In the genomic region with DNA sequence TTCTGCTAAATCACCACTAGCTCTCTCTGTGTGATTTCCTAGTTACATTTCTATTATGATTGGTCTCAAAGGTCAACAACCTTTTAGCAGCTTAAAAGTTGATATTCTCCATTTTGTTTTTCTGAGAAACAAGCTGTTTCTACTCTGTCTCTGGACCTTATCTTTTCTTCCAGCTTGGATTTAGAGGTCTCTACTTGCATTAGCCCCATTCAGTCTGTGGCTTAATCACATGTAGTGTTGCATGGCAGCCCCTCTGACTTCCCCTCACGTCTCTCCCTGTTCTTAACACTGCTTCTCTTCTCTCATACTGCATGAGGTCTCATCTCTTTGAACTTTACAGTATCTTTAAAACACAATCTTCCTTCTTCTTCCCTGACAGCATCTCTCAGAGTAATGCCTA, we compare ENCODE assay signal across 28 mouse cellular contexts. TPM values are rescaled to one million over a fixed set of nuclear protein-coding genes. Genes with fewer than 3 reads are reported as not detected.
DNase-seq lines count a peak whose midpoint lies in the region; ATAC-seq lines count a peak whose summit lies in the region.
"Had no signal": no experiment of that assay in that cellular context is flagged by ENCODE, and none has a peak within 500 bp of the region (broad histone marks: within the 10 kb centered on the region; RNA-seq: fewer than 3 reads in every experiment).

No protein-coding gene starts in this region.

- no peaks in the 10 kb centered on the region for H3K9me3 ChIP-seq in liver, embryonic 11.5 days (ENCODE audit: control insufficient read depth, low read length)
- no peaks in the 10 kb centered on the region for H3K9me3 ChIP-seq in liver, embryonic 12.5 days (replicated peaks)
- H3K9me3 ChIP-seq: embryonic facial prominence, embryonic 12.5 days; embryonic facial prominence, embryonic 15.5 days; heart, embryonic 10.5 days; heart, embryonic 13.5 days; hindbrain, embryonic 15.5 days had no signal

- no peak overlapping the region for H3K4me3 ChIP-seq in liver, embryonic 11.5 days (ENCODE audit: low read depth, low read length)
- no peak overlapping the region for H3K4me3 ChIP-seq in liver, embryonic 12.5 days
- H3K4me3 ChIP-seq: embryonic facial prominence, embryonic 12.5 days; embryonic facial prominence, embryonic 15.5 days; heart, adult 2 months; heart, embryonic 10.5 days; heart, embryonic 13.5 days; hindbrain, embryonic 15.5 days had no signal

- no peak overlapping the region for H3K4me2 ChIP-seq in liver, embryonic 11.5 days
- no peak overlapping the region for H3K4me2 ChIP-seq in liver, embryonic 12.5 days
- H3K4me2 ChIP-seq: embryonic facial prominence, embryonic 12.5 days; embryonic facial prominence, embryonic 15.5 days; heart, embryonic 13.5 days; hindbrain, embryonic 15.5 days had no signal

- H3K27ac ChIP-seq in liver, embryonic 11.5 days (ENCODE audit: low read depth, low read length) = no peak overlapping the region
- H3K27ac ChIP-seq in liver, embryonic 12.5 days = no peak overlapping the region
- H3K27ac ChIP-seq: embryonic facial prominence, embryonic 12.5 days; embryonic facial prominence, embryonic 15.5 days; heart, adult 2 months; heart, embryonic 10.5 days; heart, embryonic 13.5 days; hindbrain, embryonic 15.5 days had no signal

- no peaks in the 10 kb centered on the region for H3K36me3 ChIP-seq in liver, embryonic 11.5 days (ENCODE audit: control insufficient read depth, insufficient read depth, low read length)
- no peaks in the 10 kb centered on the region for H3K36me3 ChIP-seq in liver, embryonic 12.5 days
- H3K36me3 ChIP-seq: embryonic facial prominence, embryonic 12.5 days; embryonic facial prominence, embryonic 15.5 days; heart, embryonic 10.5 days; heart, embryonic 13.5 days; hindbrain, embryonic 15.5 days had no signal

- peaks cover 5% of the 10 kb centered on the region; the same call in 1 of the 2 replicates for H3K4me1 ChIP-seq in liver, embryonic 11.5 days (replicated peaks; ENCODE audit: control insufficient read depth, insufficient read depth, low read length)
- peaks cover 7% of the 10 kb centered on the region for H3K4me1 ChIP-seq in liver, embryonic 12.5 days
- H3K4me1 ChIP-seq: embryonic facial prominence, embryonic 12.5 days; embryonic facial prominence, embryonic 15.5 days; hindbrain, embryonic 15.5 days had no signal

- WGBS in liver, embryonic 11.5 days = 24% methylated on average over 1 of the region's 1 CpGs
- WGBS in liver, embryonic 12.5 days (ENCODE audit: insufficient replicate concordance) = 8% methylated on average over 1 of the region's 1 CpGs

- DNase-seq in liver, embryonic 11.5 days (ENCODE audit: low spot score) = no peak
- peak; percentile 15 for DNase-seq in c-Kit-positive CD71-positive TER-119-negative erythroid progenitor cells, embryonic 14.5 days (ENCODE audit: low read depth)
- DNase-seq in lung, postnatal 25 days (ENCODE audit: low spot score) = no peak
- DNase-seq in cerebellum, adult 9-11 months = no peak
- DNase-seq: adrenal gland, adult 2 months; adrenal gland, postnatal 25 days; B cell, adult 2 months; cerebellum, adult 11 months; cerebellum, adult 2 months; cerebellum, postnatal 10 days; cerebellum, postnatal 36 days; forebrain, postnatal 0 days; gastrocnemius, postnatal 36 days; heart, adult 2 months; heart, postnatal 14 days; heart, postnatal 4 days; kidney, adult 2 months had no signal

- no peaks in the 10 kb centered on the region for H3K27me3 ChIP-seq in liver, embryonic 11.5 days (replicated peaks; ENCODE audit: control insufficient read depth, insufficient read depth, low read length)
- no peaks in the 10 kb centered on the region for H3K27me3 ChIP-seq in liver, embryonic 12.5 days (replicated peaks)
- H3K27me3 ChIP-seq: CH12.LX; embryonic facial prominence, embryonic 12.5 days; embryonic facial prominence, embryonic 15.5 days; heart, embryonic 13.5 days; hindbrain, embryonic 15.5 days; Patski had no signal

- no peak overlapping the region for H3K9ac ChIP-seq in liver, embryonic 11.5 days (ENCODE audit: low read depth, low read length)
- H3K9ac ChIP-seq in liver, embryonic 12.5 days = no peak overlapping the region
- H3K9ac ChIP-seq: embryonic facial prominence, embryonic 12.5 days; embryonic facial prominence, embryonic 15.5 days; forebrain, postnatal 0 days; heart, embryonic 13.5 days; hindbrain, embryonic 15.5 days had no signal

- ATAC-seq in liver, embryonic 11.5 days (replicated peaks; ENCODE audit: low FRiP score) = peak; percentile 57; the same call in 1 of the 2 replicates
- ATAC-seq in liver, embryonic 12.5 days = no peak
- 0 out of 2 replicates have a peak, but pooled peaks have one; percentile 37 for ATAC-seq in megakaryocyte-erythroid progenitor cell, adult 5-6 weeks (replicated peaks; ENCODE audit: low FRiP score, low TSS enrichment, poor library complexity, severe bottlenecking)
- ATAC-seq: forebrain, embryonic 14.5 days; forebrain, postnatal 0 days; intestine, postnatal 0 days; Patski had no signal

RNA-seq across cellular contexts. Expression of a gene that starts 50.4 kb away (rescaled TPM):
- polyA plus RNA-seq in liver, embryonic 11.5 days (2014; fragmentation: Nextera tagmentation; extraction: Ambion mirVana) = 3.8 and 5.6 TPM in 2 replicates
- 3.1 and 3.8 TPM in 2 replicates for polyA plus RNA-seq in liver, embryonic 12.5 days (2016; fragmentation: Nextera tagmentation; extraction: Ambion mirVana)
- total RNA-seq in megakaryocyte-erythroid progenitor cell, adult 5-6 weeks (2014; fragmentation: Nextera tagmentation) = 4.3 and 8.1 TPM in 2 replicates
- total RNA-seq in megakaryocyte-erythroid progenitor cell, adult 5-6 weeks (2017) = 1.8 and 5.6 TPM in 2 replicates
